Mouse (Mus musculus) hindlimb bud, embryonic 11.5 days (tissue): Measurements from ENCODE around the gene Qrich2.
"Not testable (repeated sequence)": the region's sequence is repeated elsewhere in the genome, so short reads cannot be mapped to it uniquely, and the experiment has no call there.

ENCODE experiments used
- DNase-seq: peaks from one replicate; pipeline ENCODE4 v3.0.0-alpha.2; 2012; ENCODE audit warnings: low read depth, low spot score; ENCODE audit errors: extremely low spot score

Gene Qrich2

GRCm38 (mm10) chr11:116432127-116432526 is 33.9 kb downstream of the Qrich2 start:
- DNase-seq, result no peak

- no peak for DNase-seq
Observed at GRCm38 (mm10) chr11:116431428-116432077, 34.5 kb downstream of the Qrich2 start.

DNA sequence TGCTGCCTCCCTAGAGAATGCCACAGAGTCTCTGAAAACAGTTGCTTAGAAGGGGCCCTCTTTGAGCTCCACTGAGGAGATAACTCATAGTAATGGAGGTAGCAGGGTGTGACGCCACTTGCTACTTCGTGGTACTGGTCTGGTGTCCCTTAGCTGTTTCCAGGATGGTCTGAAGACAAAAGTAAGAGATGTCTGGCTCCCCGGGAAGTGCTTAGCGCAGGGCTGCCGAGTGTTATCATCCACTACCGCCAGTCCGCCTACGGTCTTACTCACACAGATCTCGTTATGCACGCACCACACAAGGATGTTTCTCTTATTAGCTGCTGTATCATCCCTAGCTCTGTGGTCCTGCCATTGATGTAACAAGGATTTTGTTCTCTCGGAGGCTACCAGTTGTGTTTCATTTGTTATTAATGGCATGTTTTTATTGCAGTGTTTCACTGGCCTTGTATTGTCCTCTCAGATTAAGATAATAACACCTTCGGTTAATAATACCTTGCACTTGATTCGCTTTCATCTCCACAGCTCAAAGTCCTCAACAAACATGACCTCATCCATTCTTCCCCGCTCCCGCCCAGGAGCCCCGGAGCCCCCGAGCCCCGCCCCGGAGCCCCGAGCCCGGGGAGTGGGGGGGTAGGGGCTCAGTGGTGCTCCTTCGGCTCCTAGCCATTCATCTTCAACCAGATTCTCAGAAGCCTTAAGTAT is 35.2 kb downstream of the Qrich2 start:
- DNase-seq, result no peak

GRCm38 (mm10) chr11:116429862-116430613 is 36.0 kb downstream of the Qrich2 start:
- no peak for DNase-seq

GRCm38 (mm10) chr11:116428872-116429859 is 36.9 kb downstream of the Qrich2 start:
- DNase-seq, result no peak

DNA sequence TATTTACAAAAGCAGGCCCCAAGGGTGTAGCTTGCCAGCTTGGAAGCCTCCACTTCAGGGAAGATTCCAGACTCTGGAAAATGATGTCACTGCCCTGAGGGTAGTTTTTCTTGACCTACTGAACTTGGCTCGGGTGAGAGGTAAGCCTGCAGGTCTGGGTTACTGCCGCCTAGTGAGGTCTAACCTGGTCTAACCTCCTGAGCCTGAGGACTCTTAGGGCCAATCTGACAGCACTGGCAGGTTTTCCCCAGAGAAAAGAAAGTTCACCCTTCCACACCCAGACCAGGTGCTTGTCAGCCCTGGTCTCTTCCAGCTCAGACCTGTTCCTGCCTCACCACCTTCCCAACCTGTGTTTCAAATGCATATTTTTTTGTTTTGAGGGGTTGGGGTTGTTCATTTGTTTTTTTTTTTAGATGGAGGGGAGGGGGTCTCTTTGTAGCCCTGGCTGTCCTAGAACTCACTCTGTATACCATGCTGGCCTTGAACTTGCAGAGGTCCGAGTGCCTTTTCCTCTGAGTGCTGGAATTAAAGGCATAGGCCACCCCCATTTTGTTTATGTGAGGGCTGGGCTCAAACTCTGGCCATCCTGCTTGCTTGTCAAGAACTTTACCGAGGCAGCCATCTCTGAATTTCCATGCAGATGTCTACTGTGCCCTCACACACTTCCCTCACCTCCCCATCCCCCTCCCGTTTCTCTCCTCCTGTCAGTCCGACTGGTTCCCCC is 39.0 kb downstream of the Qrich2 start:
- DNase-seq, result no peak

GRCm38 (mm10) chr11:116426328-116426727 is 39.7 kb downstream of the Qrich2 start:
- not testable (repeated sequence) for DNase-seq

DNA sequence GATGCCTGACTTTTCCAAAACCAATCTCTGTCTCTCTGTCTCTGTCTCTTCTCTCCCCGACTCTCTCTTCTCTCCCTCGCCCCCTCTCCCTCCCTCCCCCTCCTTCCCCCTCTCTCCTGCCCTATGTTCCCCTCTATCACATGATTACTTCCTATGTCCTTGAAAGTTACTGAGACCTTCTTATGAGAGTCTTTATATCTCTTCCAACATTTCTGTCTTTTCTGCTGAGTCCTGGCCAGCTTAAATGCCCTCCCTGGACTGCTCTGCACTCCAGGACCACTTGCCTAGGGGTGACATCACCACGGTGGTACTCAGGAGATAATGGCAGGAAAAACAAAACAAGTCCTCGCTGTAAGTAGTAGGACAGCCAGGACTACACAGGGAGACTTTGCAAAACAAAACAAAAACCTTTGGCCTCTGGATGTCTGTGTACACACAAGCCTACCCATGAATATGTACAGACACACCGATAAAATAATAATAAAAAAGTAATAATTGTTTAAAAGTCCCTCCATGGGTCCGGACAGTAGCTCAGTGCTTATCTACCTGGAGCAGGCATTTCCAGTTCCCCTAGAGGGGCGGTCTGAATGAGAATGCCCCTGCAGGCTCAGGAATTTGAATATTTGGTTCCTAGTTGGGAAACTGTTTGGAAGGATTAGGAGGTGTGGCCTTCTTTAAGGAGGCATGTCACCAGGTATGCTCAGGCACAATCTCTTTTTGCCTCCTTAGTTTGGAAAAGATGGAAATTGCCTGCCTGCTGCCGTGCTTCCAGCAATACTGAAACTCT is 41.2 kb downstream of the Qrich2 start:
- no peak for DNase-seq

DNA sequence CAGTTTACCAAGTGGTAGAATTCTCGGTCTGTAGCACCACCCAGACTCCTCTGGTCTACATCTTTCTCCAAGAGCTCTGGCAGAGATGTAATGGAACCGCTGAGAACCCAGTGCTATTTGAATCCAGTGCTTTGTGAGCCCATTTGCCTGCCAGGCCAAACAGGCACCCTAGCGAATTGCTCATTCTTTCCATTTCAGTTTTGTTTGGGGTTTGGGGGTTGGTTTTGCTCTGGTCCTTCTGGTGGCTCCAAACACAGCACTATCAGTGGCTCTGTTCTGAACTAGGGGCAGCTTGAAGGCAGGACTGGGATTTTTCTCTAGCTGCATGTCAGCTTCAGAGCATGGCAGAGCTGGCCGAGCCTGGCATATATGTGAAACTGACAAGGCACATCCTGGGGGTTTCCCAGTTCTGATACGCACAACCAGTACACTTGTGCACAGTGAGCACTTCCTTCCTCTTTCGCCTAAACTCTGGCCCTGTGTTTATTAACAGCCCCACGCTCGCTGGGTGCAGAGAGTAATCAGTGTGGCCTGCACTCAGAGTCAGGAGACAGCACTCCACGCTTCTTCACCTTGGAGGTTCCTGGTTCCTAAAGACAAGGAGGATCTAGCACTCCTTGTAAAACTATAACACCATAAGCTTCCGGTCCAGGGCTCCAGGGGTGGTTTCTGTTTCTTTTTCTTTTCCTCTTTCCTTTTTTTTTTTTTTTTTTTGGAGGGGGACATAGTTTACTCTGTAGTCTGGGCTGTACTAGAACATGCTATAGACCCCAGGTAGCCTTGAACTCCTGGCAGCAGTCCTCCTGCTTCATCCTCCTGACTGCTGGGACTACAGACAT is 42.0 kb downstream of the Qrich2 start:
- DNase-seq, result no peak

- DNase-seq, result no peak
Observed at GRCm38 (mm10) chr11:116423214-116423613, 42.8 kb downstream of the Qrich2 start.

GRCm38 (mm10) chr11:116422562-116422961 is 43.5 kb downstream of the Qrich2 start:
- no peak for DNase-seq

GRCm38 (mm10) chr11:116421102-116421501 is 44.9 kb downstream of the Qrich2 start:
- DNase-seq, result no peak

GRCm38 (mm10) chr11:116418841-116419462 is 47.1 kb downstream of the Qrich2 start:
- DNase-seq, result no peak

DNA sequence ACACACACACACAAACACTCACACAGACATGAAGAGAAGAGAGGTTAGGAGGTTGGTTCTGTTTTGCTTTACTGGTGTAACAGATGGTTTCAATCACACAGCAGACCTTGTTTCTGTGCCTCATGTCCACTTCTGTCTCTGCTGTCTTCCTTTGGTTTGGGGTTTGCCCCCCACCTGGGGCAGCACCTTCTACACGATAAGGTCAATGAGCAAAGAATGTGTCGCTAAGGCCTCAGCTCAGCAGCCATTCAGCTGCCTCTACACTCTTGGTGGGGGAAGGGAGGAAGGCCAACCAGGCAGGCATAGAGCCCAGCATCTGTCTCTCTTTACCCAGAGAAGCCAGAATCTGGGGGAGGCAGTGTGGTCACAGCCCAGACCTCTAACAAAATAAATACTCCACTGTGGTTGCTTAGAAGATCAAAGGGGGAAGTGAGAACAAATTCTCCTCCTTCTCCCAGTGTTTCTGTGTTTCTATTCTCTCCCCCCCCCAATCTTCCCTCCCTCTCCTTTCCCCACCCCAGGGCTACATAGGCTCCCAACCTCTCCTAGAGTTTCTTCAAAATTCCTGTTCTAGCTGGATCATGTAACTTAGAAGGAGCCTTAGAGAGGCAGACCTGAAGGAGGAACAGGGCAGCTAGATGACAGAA is 47.7 kb downstream of the Qrich2 start:
- peak; percentile 67 for DNase-seq

GRCm38 (mm10) chr11:116417054-116417453 is 49.0 kb downstream of the Qrich2 start:
- no peak for DNase-seq

GRCm38 (mm10) chr11:116416196-116416943 is 49.7 kb downstream of the Qrich2 start:
- no peak for DNase-seq

- DNase-seq, result no peak
Observed at GRCm38 (mm10) chr11:116413631-116414022, 52.4 kb downstream of the Qrich2 start.
